Mouse (Mus musculus) bone marrow, adult 2 months (tissue): Measurements from ENCODE around the gene Rho. TPM values are rescaled to one million over a fixed set of nuclear protein-coding genes. Genes with fewer than 3 reads are reported as not detected.

Experiments
- H3K27ac ChIP-seq: fragments of 200-500 bp; 2 replicates; pipeline ENCODE4 v1.5.1; 2012; ENCODE audit warnings: low read depth, mild to moderate bottlenecking, control low read depth, inconsistent platforms, low read length; ENCODE audit not compliant: control insufficient read depth, poor library complexity, insufficient read depth
- H3K4me1 ChIP-seq: fragments of 200-500 bp; 2 replicates; pipeline ENCODE4 v1.6.1; 2011; ENCODE audit warnings: low read length; ENCODE audit not compliant: control insufficient read depth, insufficient read depth
- H3K4me3 ChIP-seq: fragments of 200-500 bp; replicated peaks from 2 replicates; pipeline ENCODE3; 2011; ENCODE audit warnings: mild to moderate bottlenecking, low read depth, low read length, control low read depth; ENCODE audit not compliant: control insufficient read depth
- CTCF ChIP-seq: fragments of 200-500 bp; IDR thresholded peaks from 2 replicates; pipeline ENCODE4 v1.5.1; 2011; ENCODE audit warnings: low read length, control low read depth; ENCODE audit not compliant: control insufficient read depth, insufficient read depth
- POLR2A ChIP-seq: fragments of 200-500 bp; IDR thresholded peaks from 2 replicates; pipeline ENCODE4 v1.6.1; 2011; ENCODE audit warnings: low read depth, mild to moderate bottlenecking, control low read depth, low read length, borderline replicate concordance; ENCODE audit not compliant: control insufficient read depth
- WGBS: fragments of 180-500 bp; shearing (Covaris S2); methylation state at CpG from one replicate; pipeline ENCODE4 v1.1.7; 2018; 5-methylcytosine and 5-hydroxymethylcytosine counted together
- polyA plus RNA-seq: library from polyadenylated mRNA; stranded (reverse); fragments of >200 nt; gene quantifications from 2 replicates; pipeline ENCODE4 v1.2.4, GENCODE M21; 2011; ENCODE audit warnings: low replicate concordance; ENCODE audit not compliant: missing spikeins, insufficient read depth, insufficient read length

Gene Rho
- polyA plus RNA-seq, 1 experiment, result not detected

DNA sequence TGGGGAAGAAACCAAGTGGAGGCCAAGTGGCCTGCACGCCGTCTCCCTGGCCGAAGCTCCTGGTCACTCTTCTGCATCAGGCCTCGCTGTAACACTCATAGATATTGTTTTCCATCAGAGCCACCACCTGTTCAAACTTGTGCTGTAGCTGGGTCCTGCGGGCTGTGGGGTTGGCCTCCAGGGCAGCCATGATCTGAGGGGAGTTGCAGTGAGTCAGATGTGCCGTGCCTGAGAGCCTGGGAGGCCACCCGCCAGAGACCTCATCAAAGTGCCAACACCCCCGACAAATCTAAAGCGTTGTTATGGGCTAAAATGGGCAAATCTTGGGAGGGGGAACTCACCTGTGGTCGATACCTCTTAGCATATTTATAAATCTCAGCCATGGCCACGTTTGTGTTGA is 24.1 kb downstream of the Rho start:
- Histone ChIP-seq H3K27ac (no peak overlapping the region), H3K4me3 (no peak overlapping the region), H3K4me1 (no peaks in the 10 kb centered on the region)
- TF ChIP-seq CTCF, result no peak
- no peak for TF ChIP-seq POLR2A
- 80% methylated on average over 11 of the region's 11 CpGs for WGBS

DNA sequence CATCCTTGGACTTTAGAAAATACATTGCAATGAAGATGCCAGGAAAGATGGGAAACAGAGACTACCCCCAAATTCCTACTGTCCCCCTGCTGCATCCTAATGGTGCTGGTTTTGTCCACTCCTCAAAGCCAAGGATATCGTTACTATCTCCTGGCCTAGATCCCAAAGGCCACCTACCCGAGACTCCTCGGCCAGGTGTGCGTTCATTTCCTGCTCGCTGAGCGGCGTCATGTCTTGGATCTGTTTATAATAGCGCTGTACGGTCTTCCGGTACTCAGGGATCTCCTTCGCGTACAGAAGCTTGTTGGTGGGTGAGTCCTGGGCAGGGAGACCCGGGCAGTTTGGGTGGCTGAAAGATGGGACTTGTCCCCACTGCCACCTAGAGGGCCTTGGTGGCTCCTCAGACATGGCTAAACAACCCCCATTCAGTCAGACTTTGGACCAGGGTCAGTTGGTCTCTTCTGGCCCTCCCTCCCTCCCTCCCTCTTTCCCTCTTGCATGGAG is 24.9 kb downstream of the Rho start:
- no peak overlapping the region for H3K27ac ChIP-seq
- WGBS, result 87% methylated on average over 13 of the region's 13 CpGs
- TF ChIP-seq POLR2A, result no peak
- TF ChIP-seq CTCF, result no peak
- H3K4me3 ChIP-seq, result no peak overlapping the region
- H3K4me1 ChIP-seq, result no peaks in the 10 kb centered on the region

DNA sequence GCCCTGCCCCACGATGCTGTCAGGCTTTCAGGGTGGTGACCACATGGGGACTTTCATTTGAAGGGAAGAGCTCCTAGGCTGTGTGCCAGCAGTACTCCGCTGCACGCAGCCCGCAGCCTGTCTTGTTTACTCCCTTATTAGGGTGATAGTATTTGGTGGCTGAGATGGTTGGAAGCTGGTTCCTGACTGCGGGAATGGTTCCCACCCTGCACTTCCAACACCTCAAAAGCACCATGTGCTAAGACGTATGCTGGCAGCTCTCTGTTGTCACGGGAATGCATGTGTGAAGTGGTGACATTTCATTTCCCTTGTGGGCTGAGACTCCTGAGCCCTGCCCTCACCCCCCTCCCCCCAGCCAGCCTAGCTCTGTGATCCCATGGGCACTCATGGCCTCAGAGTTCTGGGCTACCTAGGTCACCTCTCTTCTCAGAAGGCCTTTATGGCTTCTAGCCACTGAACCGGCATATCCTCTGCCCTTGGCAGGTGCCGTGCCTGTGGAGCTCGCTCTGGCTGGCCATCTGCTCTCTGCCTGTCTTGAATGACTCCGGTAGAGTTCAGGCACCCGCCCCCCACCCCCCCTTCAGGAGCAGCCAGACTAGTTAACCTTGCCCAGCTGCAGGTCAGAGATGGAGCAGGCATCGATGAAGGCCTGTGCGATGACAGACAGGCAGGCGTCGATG is 25.5 kb downstream of the Rho start:
- H3K27ac ChIP-seq, result no peak overlapping the region
- WGBS, result 60% methylated on average over 16 of the region's 16 CpGs
- H3K4me1 ChIP-seq, result no peaks in the 10 kb centered on the region
- no peak for TF ChIP-seq POLR2A
- no peak for TF ChIP-seq CTCF
- no peak overlapping the region for H3K4me3 ChIP-seq

DNA sequence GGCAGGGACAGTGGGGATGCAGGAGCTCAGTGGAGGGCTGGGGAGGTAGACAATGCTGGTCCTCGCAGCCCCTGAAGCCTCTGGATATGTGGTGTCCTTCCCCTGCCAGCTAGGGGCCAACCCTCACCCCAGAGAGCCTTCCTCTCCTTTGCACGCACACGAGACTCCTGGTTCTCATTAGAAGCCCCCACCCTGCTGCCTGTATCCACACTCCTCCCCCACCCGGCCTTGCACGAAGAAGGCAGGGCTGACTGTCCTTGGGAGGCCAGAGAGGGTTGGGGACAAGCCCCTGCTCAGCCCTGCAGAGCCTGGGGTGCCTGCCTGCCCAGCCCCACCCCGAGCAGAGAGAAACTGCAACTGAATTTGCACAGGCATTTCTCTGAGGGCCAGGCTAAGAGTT is 26.1 kb downstream of the Rho start:
- Histone ChIP-seq H3K4me1 (no peaks in the 10 kb centered on the region), H3K4me3 (no peak overlapping the region), H3K27ac (no peak overlapping the region)
- TF ChIP-seq CTCF (no peak), POLR2A (no peak)
- WGBS, result 83% methylated on average over 6 of the region's 6 CpGs

DNA sequence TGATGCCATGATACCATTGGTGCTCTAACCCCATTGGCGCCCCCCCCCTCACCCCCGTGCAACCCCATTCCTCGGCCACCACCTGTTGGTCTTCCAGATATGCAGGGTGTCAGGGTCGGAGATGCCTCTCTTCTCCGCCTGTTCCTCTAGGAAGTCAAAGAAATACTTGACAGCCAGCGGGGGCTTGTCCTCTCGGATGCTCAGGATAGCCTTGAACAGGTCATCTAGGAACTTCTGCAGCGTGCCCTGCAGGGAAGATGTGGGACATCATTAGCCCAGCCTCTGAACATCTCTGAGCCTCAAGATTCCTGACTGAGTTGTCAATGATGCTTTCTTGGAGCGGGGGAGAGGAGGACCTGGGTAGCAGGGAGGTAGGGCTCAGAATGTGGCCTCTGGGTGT is 26.9 kb downstream of the Rho start:
- WGBS, result 83% methylated on average over 9 of the region's 9 CpGs
- TF ChIP-seq POLR2A (no peak), CTCF (no peak)
- H3K27ac ChIP-seq, result no peak overlapping the region
- H3K4me3 ChIP-seq, result no peak overlapping the region
- no peaks in the 10 kb centered on the region for H3K4me1 ChIP-seq

DNA sequence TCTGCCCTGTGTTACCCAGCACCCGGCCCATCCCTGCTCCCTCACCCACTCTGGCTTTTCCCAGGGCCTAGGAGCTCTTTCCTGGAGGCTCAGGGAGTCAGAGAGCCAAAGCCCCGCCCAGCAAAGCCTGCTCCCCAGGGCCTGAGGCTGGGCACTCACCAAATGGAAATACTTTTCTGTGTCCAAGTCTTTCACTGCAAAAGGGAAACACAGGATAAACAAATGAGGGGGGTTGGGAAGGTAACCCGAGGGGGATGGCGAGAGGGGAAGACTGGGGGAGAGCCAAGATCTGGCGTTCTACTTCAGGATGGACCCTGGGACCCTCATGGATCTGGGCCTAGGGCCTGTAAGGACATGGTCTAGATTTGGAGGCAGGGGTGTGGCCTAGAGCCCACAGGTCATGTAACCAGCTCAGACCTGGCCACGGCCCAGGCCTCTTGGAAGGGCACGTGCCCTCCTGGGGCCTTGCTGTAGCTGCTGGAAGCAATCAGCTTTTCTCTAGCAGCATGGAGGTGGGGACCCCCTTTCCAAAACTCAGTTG is 27.7 kb downstream of the Rho start:
- no peak overlapping the region for H3K4me3 ChIP-seq
- WGBS, result 82% methylated on average over 7 of the region's 7 CpGs
- no peak overlapping the region for H3K27ac ChIP-seq
- no peaks in the 10 kb centered on the region for H3K4me1 ChIP-seq
- TF ChIP-seq CTCF (no peak), POLR2A (no peak)

DNA sequence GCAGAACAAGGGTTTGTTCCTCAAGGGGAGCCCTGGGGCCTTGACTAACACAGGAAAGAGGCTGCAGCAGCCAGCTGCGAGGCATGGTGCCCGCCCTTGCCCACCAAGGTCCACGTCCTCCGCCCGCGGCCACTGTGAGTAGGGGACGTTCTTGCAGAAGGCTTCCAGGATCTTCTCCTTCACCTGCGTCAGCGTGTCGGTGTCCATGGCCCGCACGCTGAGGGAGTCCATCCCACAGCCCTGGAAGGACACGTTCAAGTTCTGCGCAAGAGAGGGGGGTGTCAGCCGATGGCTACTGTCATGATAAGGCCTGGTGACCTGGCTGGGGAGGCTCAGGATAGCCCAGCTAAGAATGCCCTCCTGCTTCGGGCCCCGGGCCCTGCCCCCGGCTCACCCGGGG is 28.8 kb downstream of the Rho start:
- no peak overlapping the region for H3K27ac ChIP-seq
- TF ChIP-seq POLR2A (no peak), CTCF (no peak)
- H3K4me3 ChIP-seq, result no peak overlapping the region
- 87% methylated on average over 19 of the region's 19 CpGs for WGBS
- H3K4me1 ChIP-seq, result no peaks in the 10 kb centered on the region

DNA sequence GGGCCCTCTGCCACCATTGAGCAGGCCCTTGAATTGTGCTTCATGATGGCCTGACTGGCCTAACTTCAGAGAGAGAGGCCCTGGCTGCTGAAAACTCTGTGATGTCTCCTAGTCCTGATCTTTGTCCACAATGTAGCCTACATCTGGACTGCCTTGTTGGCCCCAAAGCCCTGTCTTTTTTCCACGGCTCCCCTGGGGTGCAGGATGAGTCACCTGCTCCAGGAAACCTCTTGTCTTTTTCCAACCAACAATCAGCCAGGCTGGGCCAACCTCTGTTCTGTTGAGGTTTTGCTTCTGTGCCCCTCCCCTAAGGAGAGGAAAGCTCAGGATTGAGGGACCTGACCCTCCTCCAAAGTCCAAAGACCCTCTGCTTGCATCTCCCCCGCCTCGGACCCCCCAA is 30.2 kb downstream of the Rho start:
- Histone ChIP-seq H3K4me3 (no peak overlapping the region), H3K4me1 (no peaks in the 10 kb centered on the region), H3K27ac (no peak overlapping the region)
- 74% methylated on average over 3 of the region's 3 CpGs for WGBS
- no peak for TF ChIP-seq POLR2A
- no peak for TF ChIP-seq CTCF
